Mouse (Mus musculus): ENCODE measurements around the gene Kcna4. TPM values are rescaled to one million over a fixed set of nuclear protein-coding genes. Genes with fewer than 3 reads are reported as not detected.

The Kcna4 gene
- 6.1 and 6.8 TPM in 2 replicates for polyA plus RNA-seq (2012; rRNA removed)

DNA sequence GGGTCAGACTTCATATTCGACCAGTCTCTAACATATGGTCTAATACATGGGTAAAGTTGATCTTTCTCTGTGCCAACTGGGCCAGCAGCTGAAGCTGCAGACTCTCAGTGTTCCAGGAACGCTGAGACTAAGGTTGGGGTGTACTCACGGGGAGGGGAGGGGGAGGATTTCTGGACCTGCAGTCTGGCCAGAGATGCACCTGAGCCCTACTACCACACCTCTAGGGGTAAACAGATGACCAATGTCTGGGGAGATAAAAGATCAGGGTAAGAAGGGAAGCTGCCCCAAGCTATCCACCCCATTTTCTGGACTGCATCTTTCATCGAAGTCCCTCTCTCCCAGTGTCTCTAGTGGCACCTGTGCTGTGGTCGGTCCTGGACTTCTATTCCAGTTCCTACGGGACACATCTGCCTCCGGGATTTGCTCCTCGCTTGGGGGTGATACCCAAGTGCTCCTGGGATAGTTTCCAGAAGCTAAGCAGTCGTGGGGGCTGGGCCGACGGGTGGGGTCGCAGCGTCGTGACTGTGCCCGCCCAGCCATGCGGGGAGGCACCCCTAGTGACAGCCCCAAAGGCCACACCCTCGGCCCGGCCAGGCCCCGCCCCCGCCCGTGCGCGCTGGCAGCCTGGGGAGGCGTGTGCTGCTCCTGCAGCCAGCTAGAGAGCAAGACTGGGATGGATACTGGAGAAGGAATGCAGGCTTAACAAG is at the start of gene Kcna4:
TSS of gene Kcna4 (plus strand) at position 650 of the 707 bp plus-strand sequence.

Other genes with a start within 250 kb of the Kcna4 start
- not detected in 2 replicates for gene Fshb, start 231.0 kb upstream of the Kcna4 start, polyA plus RNA-seq (2012; rRNA removed)

Measured in central nervous system, embryonic 18 days (tissue).